Mouse (Mus musculus) megakaryocyte progenitor cell, adult 5-6 weeks (primary cell): ENCODE data around the gene Git1. TPM values are rescaled to one million over a fixed set of nuclear protein-coding genes. Genes with fewer than 3 reads are reported as not detected.

Source experiments
- ATAC-seq: replicated peaks from 2 replicates; pipeline ENCODE4 v1.8.0; 2016; ENCODE audit warnings: mild to moderate bottlenecking, moderate TSS enrichment, inconsistent platforms; ENCODE audit not compliant: poor library complexity
- total RNA-seq, 2 experiments: library from RNA; stranded (forward) in 1 of 2; stranded (reverse) in 1 of 2; fragments of 157-497, 149-512 nt in 1 of 2; fragments of 200-1000 nt in 1 of 2; gene quantifications; 2 replicates each; pipeline versions ENCODE4 v1.2.3 to v1.2.4; 2015 to 2017

Gene Git1
- total RNA-seq, 2 experiments from 2014 or later = 14.5 to 24.3 TPM

DNA sequence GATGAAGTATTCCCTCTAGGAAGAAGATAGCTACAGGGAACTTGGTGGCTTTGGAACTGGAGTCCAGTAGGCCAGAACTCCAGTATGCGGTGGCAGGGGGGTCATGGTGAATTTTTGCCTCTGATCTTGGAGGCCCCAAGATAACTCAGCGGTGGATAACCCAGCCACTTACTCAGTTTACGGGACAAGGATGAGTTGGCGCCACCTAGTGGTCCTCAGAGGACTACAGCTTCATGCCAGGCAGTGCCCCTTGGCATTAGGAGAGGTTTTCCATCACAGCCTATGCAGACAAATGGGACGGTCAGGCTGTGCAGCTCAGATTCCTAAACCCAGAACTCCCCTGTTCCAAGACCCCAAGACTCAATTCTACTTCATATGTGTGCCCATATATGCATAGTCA is 8.0 kb downstream of the Git1 start:
- ATAC-seq = peak; percentile 83

DNA sequence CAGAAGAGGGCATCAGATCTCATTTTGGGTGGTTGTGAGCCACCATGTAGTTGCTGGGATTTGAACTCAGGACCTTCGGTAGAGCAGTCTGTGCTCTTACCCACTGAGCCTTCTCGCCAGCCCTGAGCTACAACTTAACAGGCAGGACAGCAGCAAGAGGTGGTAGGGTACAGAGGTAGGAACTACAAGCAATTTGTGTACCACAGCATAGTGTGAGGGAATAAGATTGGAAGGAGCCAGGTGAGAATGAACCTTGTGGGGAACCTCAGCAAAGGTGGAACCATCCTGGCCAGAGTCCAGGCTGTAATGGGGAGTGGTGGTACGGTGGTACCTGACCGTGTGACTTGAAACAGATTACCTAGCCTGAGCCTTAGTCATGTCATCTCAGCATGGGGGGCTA is 8.6 kb downstream of the Git1 start:
- no peak for ATAC-seq

GRCm38 (mm10) chr11:77502481-77502880 is 9.1 kb downstream of the Git1 start:
- ATAC-seq = no peak

DNA sequence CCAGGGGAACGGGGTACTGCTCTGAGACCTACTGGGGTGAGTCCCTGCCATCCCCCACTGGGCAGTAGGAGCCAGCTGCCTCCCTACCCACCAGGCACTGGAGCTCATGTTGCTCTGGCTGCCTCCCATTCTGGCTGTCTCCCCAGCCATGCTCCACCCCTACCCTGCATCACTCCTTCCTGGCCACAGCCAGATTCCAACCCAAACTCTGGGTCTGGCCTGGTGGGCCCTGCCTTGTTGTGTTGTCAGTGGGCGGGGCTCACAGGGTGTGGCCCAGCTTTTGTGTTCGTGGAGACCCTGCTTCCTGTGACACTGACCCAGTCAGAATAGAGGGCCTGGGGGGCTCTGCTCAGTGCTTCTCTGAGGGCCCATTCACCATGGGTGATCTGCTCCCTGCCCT is 10.1 kb downstream of the Git1 start:
- ATAC-seq = no peak

DNA sequence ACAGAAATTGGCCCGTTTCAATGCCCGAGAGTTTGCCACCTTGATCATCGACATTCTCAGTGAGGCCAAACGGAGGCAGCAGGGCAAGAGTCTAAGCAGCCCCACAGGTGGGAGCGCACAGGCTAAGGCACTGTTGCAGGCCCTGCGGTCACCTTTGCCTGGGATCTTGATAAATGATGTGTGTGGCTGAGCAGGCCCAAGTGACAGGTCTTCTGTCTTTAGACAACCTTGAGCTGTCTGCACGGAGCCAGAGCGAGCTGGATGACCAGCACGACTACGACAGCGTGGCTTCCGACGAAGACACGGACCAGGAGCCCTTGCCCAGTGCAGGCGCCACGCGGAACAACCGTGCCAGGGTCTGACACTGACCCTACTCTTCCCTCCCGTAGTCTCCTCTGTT is 11.0 kb downstream of the Git1 start:
- no peak for ATAC-seq

GRCm38 (mm10) chr11:77505291-77505980 is 12.1 kb downstream of the Git1 start:
- ATAC-seq = no peak

GRCm38 (mm10) chr11:77506273-77506672 is 12.9 kb downstream of the Git1 start:
- ATAC-seq = no peak

GRCm38 (mm10) chr11:77506941-77507340 is 13.6 kb downstream of the Git1 start:
- ATAC-seq = no peak

GRCm38 (mm10) chr11:77507426-77507825 is 14.1 kb downstream of the Git1 start:
- ATAC-seq = no peak

DNA sequence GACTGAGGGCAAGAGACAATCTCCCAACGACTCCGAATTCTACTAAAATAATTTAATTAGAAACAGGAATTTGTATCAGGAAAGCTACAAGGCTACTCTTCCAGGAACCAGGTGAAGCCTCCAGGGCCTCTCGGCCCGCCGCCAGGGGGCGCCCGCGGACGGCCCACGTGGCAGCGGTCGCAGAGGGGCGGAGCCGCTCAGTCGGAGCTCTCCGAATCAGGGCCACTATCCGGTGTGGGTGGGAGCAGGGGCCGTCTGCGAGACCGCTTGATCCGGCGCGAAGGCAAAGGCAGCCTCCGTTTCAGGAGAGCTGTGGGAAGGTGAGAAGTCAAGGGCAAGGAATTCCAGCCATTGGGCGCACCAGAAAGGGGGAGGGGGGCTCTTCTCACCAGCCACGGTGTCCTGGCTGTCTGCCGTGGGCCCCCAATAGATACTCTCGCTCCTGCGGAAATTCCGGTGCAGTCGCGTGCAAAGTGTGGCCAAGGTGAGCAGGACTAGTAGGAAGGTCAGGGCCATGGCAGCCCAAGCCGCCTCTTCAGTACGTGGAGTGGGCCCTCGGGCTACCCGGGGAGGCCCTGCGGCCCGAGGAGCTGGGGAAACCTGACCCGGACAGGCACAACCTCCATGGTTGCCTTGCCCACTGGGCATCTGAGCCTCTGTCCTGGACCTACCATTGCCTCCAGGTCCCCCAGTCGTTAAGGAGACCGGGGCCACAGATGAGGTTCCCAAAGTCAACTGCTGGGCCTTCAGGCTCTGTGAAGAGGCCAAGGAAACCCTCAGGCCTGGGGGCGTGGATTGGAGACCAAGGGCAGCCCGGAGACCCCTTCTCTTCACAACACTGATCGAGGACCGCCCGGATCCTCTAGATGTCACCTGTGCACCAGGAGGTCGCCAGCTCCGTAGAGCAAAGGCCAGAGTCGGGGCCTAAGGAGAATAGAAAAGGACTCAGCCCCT is 15.0 kb downstream of the Git1 start:
- peak; percentile 87 for ATAC-seq

DNA sequence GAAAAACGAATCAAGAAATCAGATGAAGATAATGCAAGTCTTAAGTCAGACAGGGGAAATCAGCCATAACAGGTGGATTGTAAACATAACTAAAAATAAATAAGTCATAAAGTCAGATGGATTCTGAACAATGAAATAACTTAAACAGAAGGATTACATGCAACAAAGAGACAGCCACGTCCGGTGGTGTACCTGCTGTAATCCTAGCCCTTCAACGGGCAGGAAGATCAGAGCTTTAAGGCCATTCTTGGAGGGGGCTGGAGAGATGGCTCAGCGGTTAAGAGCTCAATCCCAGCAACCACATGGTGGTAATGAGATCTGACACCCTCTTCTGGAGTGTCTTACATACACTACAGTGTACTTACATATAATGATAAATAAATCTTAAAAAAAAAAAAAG is 18.0 kb downstream of the Git1 start:
- no peak for ATAC-seq

GRCm38 (mm10) chr11:77512891-77513810 is 19.8 kb downstream of the Git1 start:
- peak; percentile 50 for ATAC-seq

- no peak for ATAC-seq
These were observed 20.4 kb downstream of the Git1 start for GRCm38 (mm10) chr11:77513811-77514170.

GRCm38 (mm10) chr11:77514281-77514831 is 21.0 kb downstream of the Git1 start:
- ATAC-seq = peak; percentile 34

GRCm38 (mm10) chr11:77514832-77515636 is 21.7 kb downstream of the Git1 start, which contains the start of gene Abhd15:
Abhd15 (plus strand) TSS chr11:77515121.
- peak; percentile 27 for ATAC-seq

GRCm38 (mm10) chr11:77515637-77516552 is 22.5 kb downstream of the Git1 start, which contains the start of gene Trp53i13:
Trp53i13 (minus strand) TSS chr11:77515980.
- ATAC-seq = no peak

DNA sequence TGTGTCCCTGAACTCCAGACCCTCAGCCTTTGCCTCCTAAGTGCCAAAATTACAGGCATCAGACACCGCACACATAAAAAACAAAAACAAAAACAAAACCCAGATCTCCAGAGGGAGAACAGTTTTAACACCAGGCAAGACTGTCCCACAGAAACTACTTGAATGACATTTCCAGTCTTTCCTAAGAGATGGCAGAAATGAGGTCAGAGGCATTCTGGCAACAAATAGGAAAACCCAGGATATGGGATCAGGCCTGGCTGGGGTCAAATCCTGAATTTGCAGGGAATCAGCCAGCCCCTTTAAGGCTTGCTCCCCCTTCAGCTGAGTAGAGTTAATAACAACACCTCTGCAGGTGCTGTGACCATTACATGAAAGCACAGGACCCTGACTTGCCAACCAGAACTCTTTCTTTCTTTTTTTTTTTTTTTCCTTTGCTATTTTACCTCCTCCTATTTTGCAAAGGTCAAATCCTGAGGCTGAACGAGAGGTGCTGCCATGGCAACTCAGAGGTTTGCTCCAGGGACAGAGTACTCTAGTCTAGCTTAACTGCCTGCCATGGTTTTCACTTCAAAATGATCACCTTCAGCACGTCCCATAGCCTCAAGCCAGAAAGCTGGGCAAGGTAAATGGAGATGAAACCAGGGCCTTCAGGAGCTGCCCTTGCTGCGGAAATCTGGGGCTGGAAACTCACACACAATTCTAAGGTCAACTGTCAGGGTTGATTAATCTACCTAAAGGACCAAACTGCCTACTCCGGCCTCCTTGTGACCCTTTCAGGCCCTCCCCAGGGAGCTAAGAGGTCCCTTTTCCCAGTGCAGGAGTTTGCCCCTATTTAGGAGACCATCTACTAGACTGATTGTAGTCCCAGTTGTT is 23.4 kb downstream of the Git1 start:
- no peak for ATAC-seq
